Mouse (Mus musculus) forelimb bud, embryonic 11.5 days (tissue): ENCODE measurements around the gene Efcab8.
"Not testable (repeated sequence)": the region's sequence is repeated elsewhere in the genome, so short reads cannot be mapped to it uniquely, and the experiment has no call there.

ENCODE experiments used
- DNase-seq: peaks from one replicate; pipeline ENCODE4 v3.0.0-alpha.2; 2012; ENCODE audit warnings: low read depth, low spot score

Gene Efcab8

GRCm38 (mm10) chr2:153825900-153826299, 46.2 kb downstream of the Efcab8 start:
- DNase-seq = not testable (repeated sequence)

GRCm38 (mm10) chr2:153827171-153827830, 47.6 kb downstream of the Efcab8 start:
- no peak for DNase-seq

GRCm38 (mm10) chr2:153828704-153829103, 49.0 kb downstream of the Efcab8 start:
- no peak for DNase-seq

DNA sequence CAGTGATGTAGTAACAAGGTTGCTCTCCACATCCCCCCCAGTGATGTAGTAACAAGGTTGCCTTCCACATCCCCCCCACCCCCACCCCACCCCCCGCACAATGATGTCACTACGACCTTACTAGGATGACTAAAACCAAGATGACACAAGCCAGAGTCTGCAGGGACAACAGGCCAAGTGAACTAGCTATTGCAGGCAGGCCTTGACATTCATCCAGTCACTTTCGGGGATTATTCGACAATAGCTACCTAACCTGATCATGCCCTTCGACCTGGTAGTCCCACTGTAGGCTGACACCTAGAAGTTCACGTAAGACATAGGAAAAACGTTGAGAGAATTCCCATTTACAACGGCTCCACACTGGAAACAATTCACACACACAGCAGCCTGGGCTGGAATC, 53.6 kb downstream of the Efcab8 start:
- no peak for DNase-seq

GRCm38 (mm10) chr2:153842854-153843253, 63.1 kb downstream of the Efcab8 start:
- DNase-seq = no peak

DNA sequence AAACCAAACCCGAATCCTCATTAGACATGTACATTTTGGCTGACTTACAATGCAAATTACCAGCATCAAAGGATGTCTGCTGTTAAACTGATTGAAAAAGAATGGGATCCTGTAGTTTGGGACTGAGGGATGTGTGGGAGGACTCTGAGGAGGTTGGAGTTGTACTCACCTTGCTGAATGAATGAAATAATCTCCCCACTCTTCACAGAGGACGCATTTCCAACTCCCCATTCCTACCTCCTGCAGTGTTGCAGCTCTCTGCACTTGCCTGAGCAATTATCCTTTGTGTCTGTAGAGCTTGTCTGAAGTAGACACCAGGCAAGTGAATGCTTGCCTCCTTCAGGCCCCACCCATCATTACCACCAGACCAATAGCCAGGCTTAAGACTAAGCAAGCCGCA, 68.7 kb downstream of the Efcab8 start:
- no peak for DNase-seq

- no peak for DNase-seq
Measured at GRCm38 (mm10) chr2:153850351-153851029, 70.8 kb downstream of the Efcab8 start.

DNA sequence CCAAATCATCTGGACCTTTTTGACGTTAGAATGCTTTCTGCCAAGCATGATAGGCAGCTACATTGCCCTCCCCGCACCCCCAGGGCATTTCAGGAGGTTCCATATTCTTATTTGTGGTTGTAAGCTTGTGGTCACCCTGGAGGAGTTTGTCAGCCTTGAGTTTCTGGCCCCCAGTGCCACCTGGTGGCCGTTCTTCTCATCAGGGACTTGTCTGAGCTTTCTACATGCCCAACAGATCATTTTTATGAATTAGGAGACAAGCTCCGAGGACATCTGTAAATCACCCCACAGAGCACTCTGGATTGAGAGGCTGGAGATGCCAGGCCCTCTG, 71.3 kb downstream of the Efcab8 start:
- DNase-seq = peak; percentile 42

GRCm38 (mm10) chr2:153853544-153853943, 73.8 kb downstream of the Efcab8 start:
- DNase-seq = no peak

- DNase-seq = no peak
Measured at GRCm38 (mm10) chr2:153859581-153859980, 79.8 kb downstream of the Efcab8 start.

DNA sequence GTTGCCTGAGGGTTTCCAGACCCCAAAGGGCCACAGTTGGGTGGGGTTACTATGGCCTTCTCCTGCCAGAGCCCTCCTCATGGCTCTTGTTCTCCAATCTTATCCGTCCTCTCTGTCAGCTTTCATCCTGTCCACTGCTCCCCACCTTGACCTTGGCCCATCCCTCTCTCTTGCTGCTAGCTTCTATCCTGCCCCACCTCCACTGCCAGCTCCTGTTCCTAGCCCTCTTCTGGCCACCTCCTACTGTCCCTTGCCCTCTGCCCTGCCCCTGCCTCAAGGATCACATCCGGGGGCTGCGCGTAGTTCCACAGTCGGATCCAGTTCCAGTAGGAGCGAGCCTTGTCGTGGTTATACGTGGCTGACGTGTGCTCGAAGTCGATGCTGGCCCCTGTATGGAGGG, 80.6 kb downstream of the Efcab8 start:
- DNase-seq = no peak

DNA sequence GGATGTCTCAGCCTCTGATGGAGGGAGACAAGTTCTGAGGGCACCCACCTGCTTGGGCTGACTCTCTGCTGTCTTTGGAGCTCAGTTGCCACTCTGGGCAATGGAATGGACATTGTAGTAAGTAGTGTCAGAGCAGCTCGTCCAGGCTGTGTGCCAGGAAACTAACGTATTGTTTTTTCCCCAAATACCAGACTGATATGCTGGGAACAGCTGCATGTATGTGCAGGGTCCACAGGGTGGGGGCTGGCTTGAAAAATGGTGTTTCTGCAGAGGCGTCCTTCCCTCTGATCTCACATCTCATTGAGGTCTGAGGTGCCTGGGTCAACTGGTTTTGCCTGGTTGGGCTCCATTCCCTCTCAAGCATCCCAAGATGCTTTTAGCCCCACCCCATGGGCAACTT, 81.0 kb downstream of the Efcab8 start:
- DNase-seq = no peak

DNA sequence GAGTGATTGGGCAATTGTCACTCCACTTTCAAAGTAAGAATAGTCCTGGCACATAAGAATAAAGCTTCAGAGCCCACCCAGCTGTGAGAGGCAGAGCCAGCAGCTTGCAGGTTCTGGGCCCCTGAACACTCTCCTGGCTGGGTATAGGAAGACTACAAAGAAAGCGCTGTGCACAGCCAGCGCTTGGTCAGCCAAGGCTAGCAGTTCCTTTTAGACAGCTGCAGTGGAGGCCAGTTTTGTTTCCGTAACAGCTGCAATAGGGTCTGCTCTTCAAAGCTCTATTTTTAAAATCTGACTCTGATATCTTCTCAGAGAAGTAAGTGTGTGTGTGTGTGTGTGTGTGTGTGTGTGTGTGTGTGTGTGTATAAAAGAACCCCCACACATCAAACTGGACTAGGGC, 82.2 kb downstream of the Efcab8 start:
- DNase-seq = no peak

GRCm38 (mm10) chr2:153870984-153871383, 91.3 kb downstream of the Efcab8 start, which contains the start of gene Sun5:
Gene Sun5, minus strand, starts transcription at chr2:153871084.
- DNase-seq = no peak

DNA sequence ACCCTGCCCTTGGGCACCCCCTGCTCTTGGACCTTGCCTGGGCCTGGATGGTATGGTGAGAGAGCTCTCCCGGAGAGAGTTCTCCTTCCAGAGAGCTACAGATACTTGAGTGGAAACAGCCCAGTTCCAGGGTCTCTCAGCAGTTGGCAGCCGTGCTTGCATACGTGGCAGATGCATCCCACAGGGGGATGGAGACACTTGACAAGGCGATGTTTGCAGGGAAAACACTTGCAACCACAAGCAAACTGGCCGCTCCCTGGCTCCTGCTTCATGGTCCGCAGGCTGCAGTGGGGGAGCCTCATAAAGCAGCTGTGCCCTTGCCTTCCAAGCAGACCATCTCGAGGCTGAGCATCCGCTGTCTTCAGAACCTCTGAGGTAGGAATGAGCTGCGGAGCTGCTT, 95.0 kb downstream of the Efcab8 start, which contains the start of gene Bpifb2:
Bpifb2 (plus strand) TSS at position 301 of the 400 bp plus-strand sequence.
- no peak for DNase-seq
